Mouse (Mus musculus) liver, embryonic 14.5 days (tissue): ENCODE results near the gene Rln1. TPM values are rescaled to one million over a fixed set of nuclear protein-coding genes. Genes with fewer than 3 reads are reported as not detected.

Experiments used
- ATAC-seq: fragments of 200-750 bp; cut with Nextera tagmentation; 2 replicates; pipeline ENCODE4 v1.8.0; 2017; ENCODE audit warnings: moderate number of reproducible peaks, mild to moderate bottlenecking, moderate library complexity; ENCODE audit not compliant: insufficient read depth
- DNase-seq, 3 experiments: peaks; one replicate each; pipeline ENCODE4 v3.0.0-alpha.2; 2012 to 2013; ENCODE audit warnings: low read depth in 3 of 3, low spot score in 3 of 3
- H3K27ac ChIP-seq: fragments of 300-500 bp; sonication (generic); 2 replicates; pipeline ENCODE4 v1.5.1; 2014; ENCODE audit warnings: moderate library complexity, mild to moderate bottlenecking, control low read depth, inconsistent platforms
- H3K27me3 ChIP-seq: fragments of 300-500 bp; sonication (generic); 2 replicates; pipeline ENCODE4 v1.6.1; 2014; ENCODE audit warnings: mild to moderate bottlenecking, low read length, moderate library complexity; ENCODE audit not compliant: control insufficient read depth, insufficient read depth
- H3K36me3 ChIP-seq: fragments of 300-500 bp; sonication (generic); replicated peaks from 2 replicates; pipeline ENCODE4 v1.6.1; 2014; ENCODE audit warnings: low read depth; ENCODE audit not compliant: control insufficient read depth, insufficient read depth
- H3K4me1 ChIP-seq, 2 experiments: fragments of 200-500 bp in 1 of 2; fragments of 300-500 bp in 1 of 2; sonication (generic) in 1 of 2; replicated peaks; 2 replicates each; pipeline ENCODE4 v1.6.1; 2012 to 2014; ENCODE audit warnings: antibody characterized with exemption in 1 of 2, inconsistent platforms in 1 of 2, low read length in 1 of 2; ENCODE audit not compliant: control insufficient read depth in 2 of 2, insufficient read depth in 2 of 2
- H3K4me2 ChIP-seq: fragments of 300-500 bp; sonication (generic); 2 replicates; pipeline ENCODE4 v1.6.1; 2014; ENCODE audit warnings: low read depth, mild to moderate bottlenecking, control low read depth, moderate library complexity
- H3K4me3 ChIP-seq, 2 experiments: fragments of 200-500 bp in 1 of 2; fragments of 300-500 bp in 1 of 2; sonication (generic) in 1 of 2; 2 replicates each; pipeline ENCODE4 v1.5.1; 2012 to 2014; ENCODE audit warnings: low read depth in 2 of 2, low read length in 2 of 2, mild to moderate bottlenecking in 2 of 2, control low read depth in 1 of 2, inconsistent platforms in 1 of 2, moderate library complexity in 1 of 2; ENCODE audit not compliant: insufficient read depth in 1 of 2
- H3K9ac ChIP-seq: fragments of 300-500 bp; sonication (generic); replicated peaks from 2 replicates; pipeline ENCODE4 v1.6.1; 2014; ENCODE audit warnings: mild to moderate bottlenecking, control low read depth, moderate library complexity
- H3K9me3 ChIP-seq: fragments of 300-500 bp; sonication (generic); 2 replicates; pipeline ENCODE4 v1.6.1; 2016; ENCODE audit warnings: low read length, mixed read lengths; ENCODE audit not compliant: control insufficient read depth
- CTCF ChIP-seq: IDR thresholded peaks from 2 replicates; pipeline ENCODE4 v1.5.1; 2016; ENCODE audit warnings: antibody characterized with exemption, low read depth, control low read depth
- EP300 ChIP-seq: IDR thresholded peaks from 2 replicates; pipeline ENCODE4 v1.6.1; 2016; ENCODE audit warnings: antibody characterized with exemption, low read depth
- WGBS: fragments of 180-500 bp; shearing (Covaris S2); extraction: QIAGEN DNeasy Blood & Tissue Kit; methylation state at CpG from one replicate; pipeline ENCODE4 v1.1.7; 2014; ENCODE audit not compliant: insufficient replicate concordance; 5-methylcytosine and 5-hydroxymethylcytosine counted together
- polyA plus RNA-seq, 2 experiments: library from polyadenylated mRNA; depleted of rRNA in 1 of 2; stranded (reverse) in 1 of 2; unstranded in 1 of 2; fragments of >200 nt; fragmentation: Nextera tagmentation in 1 of 2; extraction: Ambion mirVana in 1 of 2; gene quantifications; 2 replicates each; pipeline versions ENCODE4 v1.2.1 to v1.2.3; 2012 to 2014

Gene Rln1
- polyA plus RNA-seq, 2 experiments = not detected

DNA sequence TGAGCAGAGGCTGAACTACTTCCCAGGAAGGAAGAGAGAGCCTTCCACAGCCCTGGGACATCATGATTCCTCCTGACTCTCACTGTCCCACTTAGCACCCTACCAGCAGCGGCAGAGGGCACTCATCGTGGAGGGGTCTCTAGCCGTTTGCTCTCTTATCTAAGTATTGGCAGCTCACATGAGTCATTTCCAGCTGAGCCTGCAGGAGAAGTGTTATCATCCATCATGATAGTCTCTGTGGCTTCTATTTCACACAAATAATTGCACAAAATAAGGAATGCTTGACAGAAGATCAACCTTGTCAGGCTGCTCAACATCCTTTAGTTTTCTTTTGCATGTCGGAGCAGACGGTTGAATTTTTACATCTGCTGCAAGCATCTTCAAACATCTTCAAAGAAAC, 25.8 kb upstream of the Rln1 start:
- 21% methylated on average over 5 of the region's 5 CpGs for WGBS
- Histone ChIP-seq H3K9ac (no peak overlapping the region), H3K4me3 (no peak overlapping the region)

DNA sequence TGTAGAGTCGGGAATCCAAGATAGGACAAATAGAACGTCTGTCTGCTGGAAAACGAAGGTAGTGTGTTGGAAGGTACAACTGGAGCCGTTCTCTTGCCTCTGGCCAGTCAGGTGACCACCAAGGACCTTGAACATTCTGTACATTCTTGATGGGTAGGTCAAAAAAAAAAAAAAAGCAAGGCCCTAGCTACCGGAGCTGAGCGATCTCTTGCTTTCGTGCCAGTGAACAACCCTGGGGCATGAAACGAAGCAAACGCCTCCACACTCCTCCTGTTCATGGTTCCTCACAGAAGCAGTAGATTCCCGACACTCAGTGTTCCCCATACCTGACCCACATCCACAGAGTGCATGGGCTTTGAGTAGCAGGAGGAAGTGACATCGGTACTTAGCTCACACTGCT, 21.8 kb upstream of the Rln1 start:
- DNase-seq = no peak
- Histone ChIP-seq H3K4me2 (no peak overlapping the region), H3K36me3 (no peaks in the 10 kb centered on the region), H3K9ac (no peak overlapping the region), H3K4me1 (peaks cover 8 to 11% of the 10 kb centered on the region in 2 experiments), H3K27me3 (no peaks in the 10 kb centered on the region), H3K4me3 (no peak overlapping the region), H3K9me3 (no peaks in the 10 kb centered on the region), H3K27ac (no peak overlapping the region)
- TF ChIP-seq CTCF = no peak
- no peak for TF ChIP-seq EP300
- no peak for ATAC-seq
- WGBS = 77% methylated on average over 11 of the region's 11 CpGs

More for the DNA sequence above, 25.8 kb upstream of the Rln1 start:
- TF ChIP-seq EP300 (no peak), CTCF (no peak)
- peaks cover 8 to 14% of the 10 kb centered on the region in 2 experiments for H3K4me1 ChIP-seq
- no peaks in the 10 kb centered on the region for H3K36me3 ChIP-seq
- peak overlapping the region; percentile 97 for H3K4me2 ChIP-seq
- DNase-seq = no peak
- no peak for ATAC-seq
- H3K27me3 ChIP-seq = no peaks in the 10 kb centered on the region
- no peaks in the 10 kb centered on the region for H3K9me3 ChIP-seq
- no peak overlapping the region for H3K27ac ChIP-seq

DNA sequence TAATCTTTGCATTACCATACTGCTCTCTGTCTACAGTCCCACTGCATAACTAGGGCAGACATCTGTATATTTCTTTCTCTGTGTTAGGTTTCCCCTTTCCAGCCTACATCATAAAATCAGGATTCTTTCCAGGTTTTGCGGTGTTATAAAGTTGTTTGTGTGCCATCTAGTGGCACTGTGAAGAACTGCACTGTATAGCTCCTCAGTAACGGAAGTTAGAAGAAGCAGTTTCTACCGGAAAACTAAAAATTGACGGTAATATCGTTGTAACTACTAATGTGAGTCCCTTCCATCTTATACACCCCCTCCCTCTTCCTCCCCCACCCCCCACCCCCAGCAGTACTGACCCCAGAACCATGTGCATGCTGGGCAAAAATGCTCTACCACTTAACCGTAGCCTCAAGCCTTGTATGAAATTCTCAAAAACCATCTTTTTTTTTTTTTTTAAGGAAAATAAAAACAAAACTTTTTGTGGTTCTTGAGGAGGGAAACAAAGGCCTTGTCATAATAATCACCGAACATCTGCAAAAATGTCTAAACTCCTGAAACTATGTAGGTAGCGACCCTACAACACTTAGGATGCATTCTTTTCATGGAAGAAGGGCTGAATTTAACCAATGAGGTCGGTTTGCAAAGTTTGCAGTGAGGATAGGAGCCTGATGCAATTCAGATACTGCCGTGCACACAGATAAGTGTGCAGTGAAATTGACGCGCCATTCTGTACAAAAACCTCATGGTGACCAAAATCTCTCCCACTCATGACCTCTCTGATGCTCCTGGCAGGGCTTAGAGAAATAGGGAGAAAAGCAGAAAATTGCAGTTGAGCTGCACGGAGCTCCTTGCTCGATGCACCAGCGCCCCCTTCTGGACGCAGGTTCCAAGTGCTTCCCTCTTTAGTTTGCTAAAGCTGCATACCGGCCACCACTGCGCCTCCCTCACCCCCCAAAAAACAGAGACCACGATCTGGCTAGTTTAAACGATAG, 20.7 kb upstream of the Rln1 start:
- no peaks in the 10 kb centered on the region for H3K27me3 ChIP-seq
- peak overlapping the region; percentile 8; the same call in 1 of the 2 replicates for H3K27ac ChIP-seq
- peak; percentile 74 to 78 (median 76) for DNase-seq
- peak overlapping the region; percentile 49 to 66 for H3K4me3 ChIP-seq
- H3K4me2 ChIP-seq = peak overlapping the region; percentile 89
- H3K9me3 ChIP-seq = no peaks in the 10 kb centered on the region
- no peaks in the 10 kb centered on the region for H3K36me3 ChIP-seq
- H3K9ac ChIP-seq = peak overlapping the region; percentile 41
- peak; percentile 70 for ATAC-seq
- TF ChIP-seq CTCF (peak; percentile 98), EP300 (no peak)
- peaks cover 0 to 2% of the 10 kb centered on the region in 2 experiments; a peak in 1 of 4 replicates for H3K4me1 ChIP-seq
- 4% methylated on average over 20 of the region's 20 CpGs for WGBS

DNA sequence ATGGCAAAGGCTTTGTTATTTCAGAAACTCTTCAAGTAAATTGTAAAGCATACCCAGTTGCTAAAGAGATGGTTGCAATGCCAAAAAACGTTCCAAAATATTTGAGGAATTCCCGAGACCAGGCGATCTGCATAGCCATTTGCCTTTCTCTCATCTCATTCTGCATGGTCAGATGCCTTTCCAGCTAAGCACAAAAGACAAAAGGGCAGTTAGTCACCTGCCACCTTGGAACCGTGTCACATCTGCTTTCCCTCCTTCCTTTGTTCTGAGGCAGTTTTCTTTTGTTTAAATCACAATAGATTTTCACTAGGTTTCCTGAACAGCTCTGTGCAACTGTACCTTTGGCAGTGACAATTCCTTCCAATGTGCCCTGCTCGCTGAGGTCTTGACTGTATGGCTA, 16.5 kb upstream of the Rln1 start:
- Histone ChIP-seq H3K9me3 (no peaks in the 10 kb centered on the region), H3K9ac (no peak overlapping the region), H3K36me3 (no peaks in the 10 kb centered on the region), H3K27me3 (no peaks in the 10 kb centered on the region), H3K27ac (no peak overlapping the region), H3K4me1 (peaks cover 0 to 2% of the 10 kb centered on the region in 2 experiments; a peak in 1 of 4 replicates), H3K4me3 (no peak overlapping the region), H3K4me2 (no peak overlapping the region)
- TF ChIP-seq EP300 = no peak
- no peak for TF ChIP-seq CTCF
- DNase-seq = no peak
- WGBS = 57% methylated on average over 5 of the region's 5 CpGs
- ATAC-seq = no peak

GRCm38 (mm10) chr19:29345636-29346035, 11.2 kb upstream of the Rln1 start:
- Histone ChIP-seq H3K9ac (no peak overlapping the region), H3K36me3 (no peaks in the 10 kb centered on the region), H3K27ac (no peak overlapping the region), H3K4me3 (no peak overlapping the region), H3K9me3 (no peaks in the 10 kb centered on the region), H3K4me1 (no peaks in the 10 kb centered on the region), H3K4me2 (no peak overlapping the region), H3K27me3 (no peaks in the 10 kb centered on the region)
- ATAC-seq (no peak), DNase-seq (no peak)
- WGBS = 76% methylated on average over 6 of the region's 6 CpGs
- no peak for TF ChIP-seq EP300
- no peak for TF ChIP-seq CTCF
